Mouse (Mus musculus) intestine, postnatal 0 days (tissue): ENCODE data around the gene Coro2b. TPM values are rescaled to one million over a fixed set of nuclear protein-coding genes. Genes with fewer than 3 reads are reported as not detected.

Experiments
- ATAC-seq: fragments of 200-750 bp; cut with Nextera tagmentation; 2 replicates; pipeline ENCODE4 v1.8.0; 2017; ENCODE audit warnings: mild to moderate bottlenecking, moderate TSS enrichment, moderate library complexity
- H3K27ac ChIP-seq: fragments of 300-500 bp; sonication (generic); 2 replicates; pipeline ENCODE4 v1.5.1; 2014; ENCODE audit warnings: mild to moderate bottlenecking, low read depth, low read length, moderate library complexity
- H3K27me3 ChIP-seq: fragments of 300-500 bp; sonication (generic); replicated peaks from 2 replicates; pipeline ENCODE4 v1.6.1; 2014; ENCODE audit warnings: low read length, mixed read lengths; ENCODE audit not compliant: control insufficient read depth, insufficient read depth
- H3K36me3 ChIP-seq: fragments of 300-500 bp; sonication (generic); 2 replicates; pipeline ENCODE4 v1.6.1; 2014; ENCODE audit warnings: mild to moderate bottlenecking, moderate library complexity; ENCODE audit not compliant: control insufficient read depth, insufficient read depth
- H3K4me1 ChIP-seq: fragments of 300-500 bp; sonication (generic); replicated peaks from 2 replicates; pipeline ENCODE4 v1.6.1; 2014; ENCODE audit warnings: antibody characterized with exemption, low read length, mixed read lengths; ENCODE audit not compliant: control insufficient read depth, insufficient read depth
- H3K4me2 ChIP-seq: fragments of 300-500 bp; sonication (generic); replicated peaks from 2 replicates; pipeline ENCODE4 v1.6.1; 2014; ENCODE audit warnings: low read depth, mild to moderate bottlenecking, moderate library complexity
- H3K4me3 ChIP-seq: fragments of 300-500 bp; sonication (generic); 2 replicates; pipeline ENCODE4 v1.5.1; 2014; ENCODE audit warnings: low read depth, low read length
- H3K9ac ChIP-seq: fragments of 300-500 bp; sonication (generic); 2 replicates; pipeline ENCODE4 v1.6.1; 2014; ENCODE audit warnings: mild to moderate bottlenecking, low read depth, low read length
- H3K9me3 ChIP-seq: fragments of 300-500 bp; sonication (generic); 2 replicates; pipeline ENCODE4 v1.6.1; 2016; ENCODE audit warnings: mixed run types; ENCODE audit not compliant: control insufficient read depth
- CTCF ChIP-seq: sonication (generic); IDR thresholded peaks from 2 replicates; pipeline ENCODE4 v1.5.1; 2016; ENCODE audit warnings: low read depth, mild to moderate bottlenecking, control low read depth, antibody characterized with exemption, moderate library complexity
- WGBS: fragments of 180-500 bp; shearing (Covaris S2); extraction: QIAGEN DNeasy Blood & Tissue Kit; methylation state at CpG from one replicate; pipeline ENCODE4 v1.1.7; 2014; 5-methylcytosine and 5-hydroxymethylcytosine counted together
- polyA plus RNA-seq: library from polyadenylated mRNA; unstranded; fragments of >200 nt; fragmentation: Nextera tagmentation; extraction: Ambion mirVana; gene quantifications from 2 replicates; pipeline ENCODE4 v1.2.1, GENCODE M21; 2015

Gene Coro2b
- 2.8 and 2.9 TPM in 2 replicates for polyA plus RNA-seq

DNA sequence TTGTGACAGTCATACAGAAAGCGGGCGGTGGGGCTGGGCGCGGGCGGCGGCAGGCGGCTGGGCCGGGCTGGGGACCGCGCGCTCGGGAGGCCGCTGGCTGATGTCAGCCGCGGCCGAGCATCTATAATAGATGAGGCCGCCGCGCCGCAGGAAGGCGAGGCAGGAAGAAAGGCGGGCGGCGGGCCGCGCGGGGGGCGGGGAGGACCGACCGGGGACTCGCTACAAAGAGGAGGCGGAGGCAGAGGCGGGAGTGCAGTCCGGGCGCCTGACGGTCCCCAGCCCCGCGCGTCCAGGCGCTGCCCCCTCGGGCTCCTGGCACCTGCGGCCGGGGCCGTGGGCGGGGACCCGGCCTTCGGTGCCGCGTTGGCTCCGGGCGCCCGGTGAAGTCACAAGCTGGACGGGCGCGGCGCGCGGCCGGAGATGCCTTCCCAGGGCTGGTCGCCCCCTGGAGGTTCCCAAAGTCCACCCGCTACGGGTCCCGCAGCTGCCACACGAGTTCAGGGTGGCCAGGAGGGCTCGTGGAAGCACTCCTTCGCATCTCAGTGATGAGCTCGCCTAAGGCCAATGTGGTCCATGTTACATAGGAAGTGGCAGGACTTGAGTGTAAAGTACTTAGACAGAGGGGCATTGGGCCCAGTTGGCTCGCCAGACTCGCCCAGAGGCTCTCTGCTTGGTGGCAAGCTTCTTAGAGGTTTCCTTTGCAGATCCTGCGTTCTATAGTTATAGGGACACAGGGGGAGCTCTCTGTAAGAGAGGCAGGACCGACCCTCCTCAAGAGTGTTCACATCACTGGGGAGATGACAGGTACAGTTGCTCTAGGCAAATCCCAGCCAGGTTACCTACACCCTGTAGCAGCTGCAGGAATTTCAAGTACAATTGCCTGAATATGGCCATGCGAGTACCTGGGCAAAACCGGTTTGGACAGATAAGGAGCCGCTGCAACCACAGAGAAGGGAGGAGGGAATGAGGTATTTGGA is at the start of gene Coro2b:
Gene Coro2b, minus strand, starts transcription at position 390 of the 977 bp plus-strand sequence.
- H3K27ac ChIP-seq = no peak within 1 kb of the TSS
- 5% methylated on average over 55 of the region's 74 CpGs for WGBS
- peak within 1 kb of the TSS; percentile 18; the same call in 1 of the 2 replicates for H3K9ac ChIP-seq
- H3K4me1 ChIP-seq = no peaks in the 10 kb centered on the region
- H3K27me3 ChIP-seq = peaks cover 25% of the 10 kb centered on the region; the same call in 1 of the 2 replicates
- peak within 1 kb of the TSS; percentile 35 for H3K4me3 ChIP-seq
- peak within 1 kb of the TSS; percentile 78 for H3K4me2 ChIP-seq
- H3K9me3 ChIP-seq = no peaks in the 10 kb centered on the region
- TF ChIP-seq CTCF = peak; percentile 53
- H3K36me3 ChIP-seq = no peaks in the 10 kb centered on the region
- ATAC-seq = peak; percentile 26

DNA sequence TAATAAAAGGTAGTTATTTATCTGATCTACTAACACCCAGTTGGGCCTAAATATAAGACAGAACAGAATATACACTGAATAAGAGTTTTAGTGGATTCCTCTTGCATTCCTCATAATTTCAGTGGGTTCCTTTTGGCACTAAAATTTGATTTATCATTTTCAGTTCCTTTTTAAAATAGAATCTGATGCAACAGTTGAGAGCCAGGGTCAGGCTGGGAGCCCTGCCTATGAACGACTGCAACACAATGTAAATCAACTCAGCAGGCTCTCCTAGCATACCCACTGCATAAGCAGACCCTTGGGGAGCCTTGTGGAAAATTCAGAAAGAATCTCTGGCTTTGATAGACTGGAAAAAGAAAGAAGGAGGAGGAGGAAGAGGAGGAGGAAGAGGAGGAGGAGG is 40.7 kb upstream of the Coro2b start:
- WGBS = 35% methylated on average over 1 of the region's 1 CpGs
- no peak for TF ChIP-seq CTCF
- Histone ChIP-seq H3K4me1 (no peaks in the 10 kb centered on the region), H3K27me3 (no peaks in the 10 kb centered on the region), H3K27ac (no peak overlapping the region), H3K36me3 (no peaks in the 10 kb centered on the region), H3K4me3 (no peak overlapping the region), H3K9ac (no peak overlapping the region), H3K9me3 (no peaks in the 10 kb centered on the region), H3K4me2 (no peak overlapping the region)
- ATAC-seq = no peak

DNA sequence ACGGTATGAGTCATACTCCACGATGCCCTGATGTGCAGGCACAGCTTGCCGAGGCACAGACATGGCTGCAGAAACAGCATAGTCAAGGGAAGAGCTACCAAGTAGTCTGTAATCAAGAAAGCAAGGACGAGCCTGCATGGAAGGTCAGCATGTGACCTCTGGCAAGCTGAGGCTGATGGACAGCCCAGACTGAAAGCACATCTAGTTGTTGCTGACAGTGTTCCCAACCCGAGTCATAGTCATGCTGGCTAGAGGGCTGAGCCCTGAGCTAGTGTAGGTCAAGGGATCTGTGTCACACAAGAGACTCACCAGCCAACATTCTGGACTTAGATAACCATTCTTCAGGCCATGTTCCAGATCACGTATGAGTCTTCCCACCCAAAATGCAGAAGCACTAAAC is 32.3 kb upstream of the Coro2b start:
- Histone ChIP-seq H3K9ac (no peak overlapping the region), H3K36me3 (no peaks in the 10 kb centered on the region), H3K27me3 (no peaks in the 10 kb centered on the region), H3K9me3 (no peaks in the 10 kb centered on the region), H3K27ac (no peak overlapping the region), H3K4me1 (no peaks in the 10 kb centered on the region), H3K4me2 (no peak overlapping the region), H3K4me3 (no peak overlapping the region)
- WGBS = 83% methylated on average over 6 of the region's 6 CpGs
- no peak for ATAC-seq
- TF ChIP-seq CTCF = no peak

DNA sequence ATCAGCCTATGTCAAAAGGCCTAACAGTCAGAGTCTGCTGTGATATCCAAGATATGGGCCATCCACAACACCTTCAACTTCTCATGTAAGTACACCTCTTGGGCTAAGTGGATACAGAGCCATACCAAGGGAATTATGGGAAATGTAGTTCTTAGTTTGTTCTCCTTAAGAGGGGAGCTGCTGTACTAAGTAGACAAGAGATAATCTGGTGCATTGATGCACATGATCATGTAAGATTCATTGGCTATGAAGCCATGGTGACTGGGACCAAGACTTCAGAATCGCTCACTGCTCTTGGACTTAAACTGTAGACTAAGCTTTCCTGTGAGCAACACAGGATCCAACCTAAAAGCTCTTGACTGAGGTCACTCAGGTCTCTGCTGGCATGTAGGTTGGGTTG is 31.0 kb upstream of the Coro2b start:
- Histone ChIP-seq H3K9me3 (no peaks in the 10 kb centered on the region), H3K9ac (no peak overlapping the region), H3K4me2 (no peak overlapping the region), H3K36me3 (no peaks in the 10 kb centered on the region), H3K4me3 (no peak overlapping the region), H3K4me1 (no peaks in the 10 kb centered on the region), H3K27me3 (no peaks in the 10 kb centered on the region), H3K27ac (no peak overlapping the region)
- ATAC-seq = no peak
- WGBS = 96% methylated on average over 1 of the region's 1 CpGs
- no peak for TF ChIP-seq CTCF

DNA sequence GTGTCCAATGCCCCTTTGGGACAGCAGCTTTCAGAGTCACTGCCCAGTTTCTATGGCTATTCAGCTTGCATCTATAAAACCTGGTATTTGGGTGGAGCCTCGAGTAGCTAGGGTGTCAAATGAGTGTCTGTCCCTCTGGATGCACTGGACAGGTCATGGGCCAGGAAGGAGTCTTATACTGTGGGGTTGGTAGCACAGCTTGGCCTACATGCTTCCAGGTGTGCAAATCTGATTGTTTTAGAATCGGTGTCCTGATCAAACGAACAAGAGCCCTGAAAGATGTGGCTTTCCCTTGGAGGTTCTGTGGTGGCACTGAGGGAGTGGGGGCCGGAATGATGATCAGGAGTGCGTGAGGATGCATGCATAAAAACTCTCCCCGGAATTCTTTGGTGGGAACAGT is 25.4 kb upstream of the Coro2b start:
- H3K4me1 ChIP-seq = no peaks in the 10 kb centered on the region
- no peaks in the 10 kb centered on the region for H3K9me3 ChIP-seq
- H3K4me3 ChIP-seq = no peak overlapping the region
- no peaks in the 10 kb centered on the region for H3K27me3 ChIP-seq
- H3K9ac ChIP-seq = no peak overlapping the region
- 89% methylated on average over 6 of the region's 6 CpGs for WGBS
- H3K27ac ChIP-seq = no peak overlapping the region
- no peak overlapping the region for H3K4me2 ChIP-seq
- no peak for TF ChIP-seq CTCF
- no peak for ATAC-seq
- no peaks in the 10 kb centered on the region for H3K36me3 ChIP-seq

DNA sequence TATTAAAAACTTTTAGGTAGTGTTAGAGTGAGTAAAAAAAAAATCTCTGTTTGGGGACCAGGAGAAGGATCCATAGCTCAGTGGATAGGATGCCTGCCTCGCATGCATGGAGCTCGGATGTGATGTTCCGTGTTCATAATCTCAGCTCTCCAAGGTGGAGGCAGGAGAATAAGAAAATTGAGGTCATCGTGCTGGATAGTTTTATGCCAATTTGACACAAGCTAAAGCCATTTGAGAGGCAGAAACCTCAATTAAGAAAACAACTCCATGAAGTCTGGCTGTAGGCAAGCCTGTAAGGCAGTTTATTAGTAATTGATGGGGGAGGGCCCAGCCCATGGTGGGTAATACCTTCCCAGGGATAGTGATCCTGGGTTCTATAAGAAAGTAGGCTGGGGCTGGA is 23.6 kb upstream of the Coro2b start:
- 87% methylated on average over 4 of the region's 4 CpGs for WGBS
- Histone ChIP-seq H3K4me2 (no peak overlapping the region), H3K9ac (no peak overlapping the region), H3K9me3 (no peaks in the 10 kb centered on the region), H3K27me3 (no peaks in the 10 kb centered on the region), H3K27ac (no peak overlapping the region), H3K4me1 (no peaks in the 10 kb centered on the region), H3K36me3 (no peaks in the 10 kb centered on the region), H3K4me3 (no peak overlapping the region)
- TF ChIP-seq CTCF = no peak
- no peak for ATAC-seq
